Mouse (Mus musculus) MEL (cell line): ENCODE data around the gene Gpr156. TPM values are rescaled to one million over a fixed set of nuclear protein-coding genes. Genes with fewer than 3 reads are reported as not detected.

ENCODE experiments used
- DNase-seq: peaks from one replicate; pipeline ENCODE4 v3.0.0; 2011; ENCODE audit warnings: low read depth, low spot score
- H3K27ac ChIP-seq: 2 replicates; pipeline ENCODE4 v1.5.1; 2012; ENCODE audit warnings: low read depth, mild to moderate bottlenecking, control low read depth, low read length, moderate library complexity; ENCODE audit not compliant: control insufficient read depth
- H3K27me3 ChIP-seq, 2 experiments: fragments of 150-350 bp in 1 of 2; sonication (generic) in 1 of 2; 2 replicates each; pipeline ENCODE4 v1.6.1; 2012; ENCODE audit warnings: low read length in 2 of 2, mild to moderate bottlenecking in 2 of 2, improper control_type of control experiment in 1 of 2, moderate library complexity in 1 of 2; ENCODE audit not compliant: insufficient read depth in 2 of 2, control insufficient read depth in 1 of 2
- H3K36me3 ChIP-seq, 2 experiments: 2 replicates each; pipeline ENCODE4 v1.6.1; 2012 to 2014; ENCODE audit warnings: low read length in 2 of 2, improper control_type of control experiment in 1 of 2, inconsistent platforms in 1 of 2, mild to moderate bottlenecking in 1 of 2; ENCODE audit not compliant: insufficient read depth in 2 of 2, control insufficient read depth in 1 of 2
- H3K4me1 ChIP-seq, 2 experiments: fragments of 150-350 bp in 1 of 2; sonication (generic) in 1 of 2; 2 replicates each; pipeline ENCODE4 v1.6.1; 2012; ENCODE audit warnings: low read length in 2 of 2, improper control_type of control experiment in 1 of 2, mild to moderate bottlenecking in 1 of 2; ENCODE audit not compliant: insufficient read depth in 2 of 2, control insufficient read depth in 1 of 2
- H3K4me3 ChIP-seq, 2 experiments: fragments of 150-350 bp in 1 of 2; sonication (generic) in 1 of 2; 2 replicates each; pipeline ENCODE4 v1.5.1; 2012; ENCODE audit warnings: low read depth in 2 of 2, low read length in 2 of 2, mild to moderate bottlenecking in 2 of 2, moderate library complexity in 2 of 2, control low read depth in 1 of 2, improper control_type of control experiment in 1 of 2; ENCODE audit not compliant: control insufficient read depth in 1 of 2, insufficient read depth in 1 of 2
- H3K79me2 ChIP-seq: 2 replicates; pipeline ENCODE4 v1.6.1; 2012; ENCODE audit warnings: mild to moderate bottlenecking, low read length, moderate library complexity; ENCODE audit not compliant: control insufficient read depth, poor library complexity, insufficient read depth
- H3K9ac ChIP-seq: 2 replicates; pipeline ENCODE4 v1.6.1; 2012; ENCODE audit warnings: low read depth, mild to moderate bottlenecking, control low read depth, low read length, moderate library complexity; ENCODE audit not compliant: control insufficient read depth, poor library complexity, severe bottlenecking
- H3K9me3 ChIP-seq: fragments of 150-350 bp; sonication (generic); replicated peaks from 2 replicates; pipeline ENCODE4 v1.6.1; 2012; ENCODE audit warnings: mild to moderate bottlenecking, low read length, improper control_type of control experiment, moderate library complexity; ENCODE audit not compliant: insufficient read depth
- CTCF ChIP-seq, 3 experiments: IDR thresholded peaks in 2 of 3; conservative IDR thresholded peaks in 1 of 3; 2 replicates each; pipeline ENCODE4 v1.5.1; 2011 to 2012; ENCODE audit warnings: low read length in 3 of 3, low read depth in 2 of 3, mild to moderate bottlenecking in 2 of 3, improper control_type of control experiment in 1 of 3, inconsistent platforms in 1 of 3, mixed read lengths in 1 of 3, moderate library complexity in 1 of 3; ENCODE audit not compliant: control insufficient read depth in 1 of 3, insufficient read depth in 1 of 3, poor library complexity in 1 of 3, severe bottlenecking in 1 of 3
- E2F4 ChIP-seq: IDR thresholded peaks from 2 replicates; pipeline ENCODE4 v1.6.1; 2011; ENCODE audit warnings: low read depth, low read length, improper control_type of control experiment, borderline replicate concordance
- GABPA ChIP-seq: IDR thresholded peaks from 2 replicates; pipeline ENCODE4 v1.6.1; 2012; ENCODE audit warnings: low read depth, mild to moderate bottlenecking, inconsistent platforms, low read length, improper control_type of control experiment, moderate library complexity
- GATA1 ChIP-seq: IDR thresholded peaks from 2 replicates; pipeline ENCODE4 v1.6.1; 2011; ENCODE audit warnings: low read depth, low read length, improper control_type of control experiment
- MAFK ChIP-seq: IDR thresholded peaks from 2 replicates; pipeline ENCODE4 v1.6.1; 2011; ENCODE audit warnings: low read depth, mild to moderate bottlenecking, low read length, improper control_type of control experiment, borderline replicate concordance
- MAZ ChIP-seq: IDR thresholded peaks from 2 replicates; pipeline ENCODE4 v1.6.1; 2012; ENCODE audit warnings: low read depth, mild to moderate bottlenecking, inconsistent platforms, low read length, improper control_type of control experiment
- MXI1 ChIP-seq: IDR thresholded peaks from 2 replicates; pipeline ENCODE4 v1.6.1; 2011; ENCODE audit warnings: mild to moderate bottlenecking, low read depth, low read length, improper control_type of control experiment
- NELFE ChIP-seq: IDR thresholded peaks from 2 replicates; pipeline ENCODE4 v1.6.1; 2011; ENCODE audit warnings: low read depth, low read length, improper control_type of control experiment
- NRF1 ChIP-seq: IDR thresholded peaks from 2 replicates; pipeline ENCODE4 v1.6.1; 2014; ENCODE audit warnings: low read depth, mild to moderate bottlenecking, inconsistent platforms, low read length, improper control_type of control experiment, moderate library complexity; ENCODE audit not compliant: poor library complexity, insufficient read depth, severe bottlenecking
- POLR2AphosphoS5 ChIP-seq: IDR thresholded peaks from 2 replicates; pipeline ENCODE4 v1.6.1; 2012; ENCODE audit warnings: low read depth, borderline replicate concordance, mild to moderate bottlenecking, inconsistent platforms, low read length, moderate library complexity, mixed read lengths
- RAD21 ChIP-seq: IDR thresholded peaks from 2 replicates; pipeline ENCODE4 v1.6.1; 2011; ENCODE audit warnings: mild to moderate bottlenecking, low read depth, low read length, improper control_type of control experiment
- RCOR1 ChIP-seq: IDR thresholded peaks from 2 replicates; pipeline ENCODE4 v1.6.1; 2012; ENCODE audit warnings: low read depth, mild to moderate bottlenecking, inconsistent platforms, low read length, improper control_type of control experiment
- SMC3 ChIP-seq: IDR thresholded peaks from 2 replicates; pipeline ENCODE4 v1.6.1; 2011; ENCODE audit warnings: low read depth, low read length, improper control_type of control experiment
- TAL1 ChIP-seq: IDR thresholded peaks from 2 replicates; pipeline ENCODE4 v1.6.1; 2012; ENCODE audit warnings: mild to moderate bottlenecking, inconsistent platforms, low read length, moderate library complexity, mixed read lengths
- TBP ChIP-seq: IDR thresholded peaks from 2 replicates; pipeline ENCODE4 v1.8.0; 2011; ENCODE audit warnings: low read depth, low read length, improper control_type of control experiment
- TCF12 ChIP-seq: IDR thresholded peaks from 2 replicates; pipeline ENCODE4 v1.6.1; 2014; ENCODE audit warnings: low read depth, mild to moderate bottlenecking, inconsistent platforms, low read length, improper control_type of control experiment, moderate library complexity
- USF1 ChIP-seq: IDR thresholded peaks from 2 replicates; pipeline ENCODE4 v1.6.1; 2014; ENCODE audit warnings: low read depth, mild to moderate bottlenecking, inconsistent platforms, low read length, improper control_type of control experiment, moderate library complexity
- USF2 ChIP-seq, 2 experiments: IDR thresholded peaks; 2 replicates each; pipeline ENCODE4 v1.6.1; 2011 to 2012; ENCODE audit warnings: improper control_type of control experiment in 2 of 2, low read length in 2 of 2, borderline replicate concordance in 1 of 2, inconsistent platforms in 1 of 2, low read depth in 1 of 2, mild to moderate bottlenecking in 1 of 2; ENCODE audit not compliant: insufficient read depth in 1 of 2
- ZC3H11A ChIP-seq: IDR thresholded peaks from 2 replicates; pipeline ENCODE4 v1.6.1; 2012; ENCODE audit warnings: low read depth, mild to moderate bottlenecking, inconsistent platforms, low read length, improper control_type of control experiment
- ZMIZ1 ChIP-seq: IDR thresholded peaks from 2 replicates; pipeline ENCODE4 v1.6.1; 2012; ENCODE audit warnings: low read depth, mild to moderate bottlenecking, inconsistent platforms, low read length, improper control_type of control experiment, moderate library complexity
- ZNF384 ChIP-seq: IDR thresholded peaks from 2 replicates; pipeline ENCODE4 v1.6.1; 2012; ENCODE audit warnings: low read depth, mild to moderate bottlenecking, inconsistent platforms, low read length, improper control_type of control experiment
- polyA plus RNA-seq, 2 experiments: library from polyadenylated mRNA; stranded (reverse) in 1 of 2; unstranded in 1 of 2; fragments of >175 nt in 1 of 2; fragments of >200 nt in 1 of 2; gene quantifications; 2 replicates each; pipeline versions ENCODE4 v1.2.1 to v1.2.4; 2012; ENCODE audit warnings: low replicate concordance in 2 of 2, low read depth in 1 of 2; ENCODE audit not compliant: insufficient read length in 2 of 2, insufficient read depth in 1 of 2, missing spikeins in 1 of 2
- total RNA-seq: library from RNA; depleted of rRNA; stranded (reverse); fragments of 300-350 nt; gene quantifications from 2 replicates; pipeline ENCODE4 v1.2.3, GENCODE M21; 2012

Gene Gpr156
- total and polyA plus RNA-seq, 3 experiments, result not detected

GRCm38 (mm10) chr16:37994647-37995046 is 78.4 kb downstream of the Gpr156 start:
- no peak overlapping the region for H3K9ac ChIP-seq
- peak; percentile 61 for DNase-seq
- no peaks in the 10 kb centered on the region for H3K27me3 ChIP-seq
- peak; percentile 70 for TF ChIP-seq RAD21
- TF ChIP-seq CTCF (IDR thresholded peaks at IDR 0.05 in 2 of 3, conservative IDR thresholded peaks at IDR 0.05 in 1 of 3; ENCODE audit: control insufficient read depth in 1 of 3, insufficient read depth in 1 of 3, low read depth in 2 of 3, low read length in 3 of 3, poor library complexity in 1 of 3, severe bottlenecking in 1 of 3), result peak; percentile 56 to 74 (median 70); a peak in 5 of 6 replicates
- no peak for TF ChIP-seq E2F4
- TF ChIP-seq POLR2AphosphoS5, result no peak
- TF ChIP-seq ZC3H11A, result peak; percentile 51
- TF ChIP-seq SMC3, result peak; percentile 74
- no peak for TF ChIP-seq MAFK
- TF ChIP-seq NRF1, result no peak
- H3K27ac ChIP-seq, result no peak overlapping the region
- no peak overlapping the region for H3K4me3 ChIP-seq
- no peaks in the 10 kb centered on the region for H3K36me3 ChIP-seq
- H3K4me1 ChIP-seq, result no peaks in the 10 kb centered on the region
- no peaks in the 10 kb centered on the region for H3K79me2 ChIP-seq
- no peaks in the 10 kb centered on the region for H3K9me3 ChIP-seq

- Histone ChIP-seq H3K4me1 (no peaks in the 10 kb centered on the region), H3K79me2 (no peaks in the 10 kb centered on the region), H3K36me3 (no peaks in the 10 kb centered on the region), H3K9me3 (no peaks in the 10 kb centered on the region), H3K27me3 (peaks cover 0 to 7% of the 10 kb centered on the region in 2 experiments; a peak in 2 of 4 replicates), H3K9ac (no peak overlapping the region), H3K27ac (no peak overlapping the region), H3K4me3 (no peak overlapping the region)
- DNase-seq, result no peak
- TF ChIP-seq MXI1, result no peak
- TF ChIP-seq MAZ, result no peak
- TF ChIP-seq RCOR1, result no peak
- TF ChIP-seq USF1, result no peak
- no peak for TF ChIP-seq TAL1
- no peak for TF ChIP-seq ZNF384
- TF ChIP-seq GABPA, result no peak
- TF ChIP-seq ZMIZ1, result no peak
- TF ChIP-seq MAFK, result no peak
- TF ChIP-seq USF2 (IDR thresholded peaks at IDR 0.05; ENCODE audit: borderline replicate concordance in 1 of 2, insufficient read depth in 1 of 2, low read depth in 1 of 2, low read length in 2 of 2), result no peak
- no peak for TF ChIP-seq TBP
- TF ChIP-seq ZC3H11A, result no peak
- TF ChIP-seq TCF12, result no peak
- TF ChIP-seq NELFE, result no peak
- TF ChIP-seq GATA1, result no peak
- no peak for TF ChIP-seq NRF1
- no peak for TF ChIP-seq E2F4
These were observed 81.5 kb downstream of the Gpr156 start for GRCm38 (mm10) chr16:37997771-37998170.
